Mouse (Mus musculus) neural tube, embryonic 15.5 days (tissue): ENCODE results near the gene Gp9. TPM values are rescaled to one million over a fixed set of nuclear protein-coding genes. Genes with fewer than 3 reads are reported as not detected.
"Not testable (repeated sequence)": the region's sequence is repeated elsewhere in the genome, so short reads cannot be mapped to it uniquely, and the experiment has no call there.

Experiments
- ATAC-seq: fragments of 200-750 bp; cut with Nextera tagmentation; 2 replicates; pipeline ENCODE4 v1.8.0; 2017; ENCODE audit warnings: mild to moderate bottlenecking, moderate TSS enrichment, moderate library complexity; ENCODE audit not compliant: low FRiP score
- H3K27ac ChIP-seq: fragments of 300-500 bp; sonication (generic); replicated peaks from 2 replicates; pipeline ENCODE4 v1.5.1; 2015; ENCODE audit warnings: mild to moderate bottlenecking, inconsistent platforms
- H3K27me3 ChIP-seq: fragments of 300-500 bp; sonication (generic); replicated peaks from 2 replicates; pipeline ENCODE4 v1.6.1; 2015; ENCODE audit warnings: inconsistent platforms
- H3K36me3 ChIP-seq: fragments of 300-500 bp; sonication (generic); 2 replicates; pipeline ENCODE4 v1.6.1; 2015; ENCODE audit warnings: inconsistent platforms
- H3K4me1 ChIP-seq: fragments of 300-500 bp; sonication (generic); 2 replicates; pipeline ENCODE4 v1.6.1; 2015; ENCODE audit warnings: inconsistent platforms
- H3K4me2 ChIP-seq: fragments of 300-500 bp; sonication (generic); 2 replicates; pipeline ENCODE4 v1.6.1; 2015; ENCODE audit warnings: inconsistent platforms, mild to moderate bottlenecking, moderate library complexity
- H3K4me3 ChIP-seq: fragments of 300-500 bp; sonication (generic); replicated peaks from 2 replicates; pipeline ENCODE4 v1.5.1; 2015; ENCODE audit warnings: mild to moderate bottlenecking, inconsistent platforms
- H3K9ac ChIP-seq: fragments of 300-500 bp; sonication (generic); replicated peaks from 2 replicates; pipeline ENCODE4 v1.6.1; 2015; ENCODE audit warnings: mild to moderate bottlenecking, inconsistent platforms
- H3K9me3 ChIP-seq: fragments of 300-500 bp; sonication (generic); replicated peaks from 2 replicates; pipeline ENCODE4 v1.6.1; 2016; ENCODE audit warnings: inconsistent platforms
- WGBS: fragments of 180-500 bp; shearing (Covaris S2); methylation state at CpG from one replicate; pipeline ENCODE4 v1.1.7; 2015; ENCODE audit warnings: mixed read lengths; 5-methylcytosine and 5-hydroxymethylcytosine counted together
- polyA plus RNA-seq: library from polyadenylated mRNA; unstranded; fragments of >200 nt; fragmentation: Nextera tagmentation; extraction: Ambion mirVana; gene quantifications from 2 replicates; pipeline ENCODE4 v1.2.1, GENCODE M21; 2015

Gene Gp9
- polyA plus RNA-seq, 1 experiment from 2014 or later = 0.65 TPM

DNA sequence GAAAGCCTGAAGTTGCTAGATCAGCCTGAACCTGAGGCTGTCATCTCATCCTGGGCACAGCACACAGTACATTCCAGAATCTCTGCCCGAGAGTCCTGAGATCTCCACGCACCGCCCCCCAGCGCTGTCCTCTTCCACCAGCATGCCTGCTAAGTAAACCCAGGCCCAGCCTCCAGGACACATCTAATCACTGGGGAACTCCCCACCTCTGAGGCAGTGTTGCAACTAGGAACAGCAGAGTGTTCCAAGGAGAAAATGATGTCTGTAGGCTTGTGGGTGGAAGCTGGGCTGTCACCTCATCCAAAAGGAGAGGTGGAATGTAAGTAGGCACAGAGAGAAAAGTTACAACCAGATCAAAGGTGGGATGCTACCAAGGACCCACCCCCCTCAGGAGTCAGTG is 22.7 kb upstream of the Gp9 start:
- WGBS = 95% methylated on average over 4 of the region's 4 CpGs
- Histone ChIP-seq H3K4me3 (no peak overlapping the region), H3K4me1 (no peaks in the 10 kb centered on the region), H3K9ac (no peak overlapping the region), H3K4me2 (no peak overlapping the region), H3K27ac (no peak overlapping the region), H3K9me3 (no peaks in the 10 kb centered on the region), H3K27me3 (no peaks in the 10 kb centered on the region), H3K36me3 (peaks cover 10% of the 10 kb centered on the region)
- no peak for ATAC-seq

- Histone ChIP-seq H3K36me3 (peaks cover 10% of the 10 kb centered on the region; the same call in 1 of the 2 replicates), H3K9me3 (no peaks in the 10 kb centered on the region), H3K4me2 (no peak overlapping the region), H3K4me1 (no peaks in the 10 kb centered on the region), H3K27me3 (no peaks in the 10 kb centered on the region), H3K9ac (no peak overlapping the region), H3K4me3 (no peak overlapping the region), H3K27ac (no peak overlapping the region)
- no peak for ATAC-seq
- WGBS = 94% methylated on average over 8 of the region's 8 CpGs
These were observed 21.0 kb upstream of the Gp9 start for GRCm38 (mm10) chr6:87756896-87757295.

DNA sequence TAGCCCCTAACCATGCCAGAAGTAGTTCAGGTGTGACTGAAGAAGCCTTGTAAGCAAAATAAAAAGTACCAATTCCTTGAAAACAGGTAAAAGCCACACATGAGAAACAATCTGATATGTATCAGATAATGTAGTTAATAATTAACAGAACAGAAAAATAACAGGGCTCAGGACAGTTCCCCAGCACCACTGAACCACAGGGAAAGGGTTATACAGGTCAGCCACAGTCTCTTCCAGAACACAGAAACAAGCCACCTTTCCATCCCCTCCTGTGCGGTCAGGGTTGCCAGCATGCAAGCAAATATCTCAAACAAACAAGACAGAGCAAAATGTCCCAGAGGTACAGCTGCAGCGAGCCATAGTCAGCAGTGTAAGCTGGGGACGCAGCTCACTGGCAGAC is 18.5 kb upstream of the Gp9 start:
- H3K27ac ChIP-seq = no peak overlapping the region

GRCm38 (mm10) chr6:87759850-87760249 is 18.0 kb upstream of the Gp9 start:
- Histone ChIP-seq H3K27ac (no peak overlapping the region), H3K9ac (no peak overlapping the region), H3K4me3 (no peak overlapping the region), H3K4me2 (no peak overlapping the region), H3K27me3 (no peaks in the 10 kb centered on the region), H3K36me3 (peaks cover 7% of the 10 kb centered on the region; the same call in 1 of the 2 replicates), H3K9me3 (no peaks in the 10 kb centered on the region), H3K4me1 (no peaks in the 10 kb centered on the region)
- WGBS = 69% methylated on average over 3 of the region's 3 CpGs
- no peak for ATAC-seq

More for the DNA sequence above, 18.5 kb upstream of the Gp9 start:
- 74% methylated on average over 3 of the region's 3 CpGs for WGBS
- Histone ChIP-seq H3K9ac (no peak overlapping the region), H3K4me2 (no peak overlapping the region), H3K4me1 (no peaks in the 10 kb centered on the region), H3K36me3 (peaks cover 10% of the 10 kb centered on the region; the same call in 1 of the 2 replicates), H3K9me3 (no peaks in the 10 kb centered on the region), H3K4me3 (no peak overlapping the region), H3K27me3 (no peaks in the 10 kb centered on the region)
- no peak for ATAC-seq

- Histone ChIP-seq H3K4me3 (no peak overlapping the region), H3K4me2 (no peak overlapping the region), H3K9ac (no peak overlapping the region), H3K4me1 (no peaks in the 10 kb centered on the region), H3K36me3 (no peaks in the 10 kb centered on the region), H3K27me3 (no peaks in the 10 kb centered on the region), H3K9me3 (no peaks in the 10 kb centered on the region), H3K27ac (no peak overlapping the region)
- ATAC-seq = no peak
- 92% methylated on average over 5 of the region's 5 CpGs for WGBS
These were observed 15.7 kb upstream of the Gp9 start for GRCm38 (mm10) chr6:87762161-87762560.

GRCm38 (mm10) chr6:87763376-87764280 is 14.2 kb upstream of the Gp9 start:
- ATAC-seq = no peak
- Histone ChIP-seq H3K9ac (no peak overlapping the region), H3K9me3 (no peaks in the 10 kb centered on the region), H3K27me3 (no peaks in the 10 kb centered on the region), H3K4me2 (no peak overlapping the region), H3K27ac (no peak overlapping the region), H3K36me3 (no peaks in the 10 kb centered on the region), H3K4me3 (no peak overlapping the region), H3K4me1 (no peaks in the 10 kb centered on the region)
- 68% methylated on average over 4 of the region's 4 CpGs for WGBS

GRCm38 (mm10) chr6:87764296-87764695 is 13.6 kb upstream of the Gp9 start:
- ATAC-seq, H3K27me3 ChIP-seq, H3K4me1 ChIP-seq, H3K9ac ChIP-seq, H3K4me2 ChIP-seq, H3K9me3 ChIP-seq, H3K27ac ChIP-seq, H3K4me3 ChIP-seq, H3K36me3 ChIP-seq: not testable (repeated sequence)
- 94% methylated on average over 2 of the region's 2 CpGs for WGBS

- no peak overlapping the region for H3K4me3 ChIP-seq
- ATAC-seq = no peak
- no peaks in the 10 kb centered on the region for H3K27me3 ChIP-seq
- H3K27ac ChIP-seq = no peak overlapping the region
- 52% methylated on average over 8 of the region's 8 CpGs for WGBS
- no peak overlapping the region for H3K9ac ChIP-seq
- no peaks in the 10 kb centered on the region for H3K4me1 ChIP-seq
- H3K9me3 ChIP-seq = no peaks in the 10 kb centered on the region
- no peak overlapping the region for H3K4me2 ChIP-seq
- no peaks in the 10 kb centered on the region for H3K36me3 ChIP-seq
These were observed 7.2 kb upstream of the Gp9 start for GRCm38 (mm10) chr6:87770626-87771025.

DNA sequence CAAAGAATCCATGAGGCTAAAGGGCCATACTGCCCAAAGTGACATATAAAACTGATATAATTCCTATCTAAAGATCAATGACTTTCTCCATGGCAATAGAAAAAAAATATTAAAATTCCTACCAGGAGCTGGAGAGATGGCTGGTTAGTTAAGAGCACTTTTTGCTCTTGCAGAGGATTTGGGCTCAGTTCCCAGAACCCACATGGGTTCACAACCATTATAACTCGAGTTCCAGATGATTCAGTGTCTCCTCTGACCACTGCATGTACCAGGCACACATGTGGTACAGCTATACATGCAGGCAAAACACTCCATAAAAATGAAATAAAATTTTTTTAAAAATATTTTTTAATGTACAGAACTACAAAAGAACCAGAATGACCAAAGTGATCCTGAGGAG is 3.4 kb upstream of the Gp9 start:
- Histone ChIP-seq H3K9me3 (no peaks in the 10 kb centered on the region), H3K4me3 (no peak overlapping the region), H3K27me3 (no peaks in the 10 kb centered on the region), H3K36me3 (no peaks in the 10 kb centered on the region), H3K4me1 (no peaks in the 10 kb centered on the region), H3K27ac (no peak overlapping the region), H3K9ac (no peak overlapping the region), H3K4me2 (no peak overlapping the region)
- no peak for ATAC-seq
- WGBS = 31% methylated on average over 1 of the region's 1 CpGs

GRCm38 (mm10) chr6:87774909-87775308 is 3.0 kb upstream of the Gp9 start:
- ATAC-seq = no peak
- Histone ChIP-seq H3K9me3 (no peaks in the 10 kb centered on the region), H3K36me3 (no peaks in the 10 kb centered on the region), H3K27ac (no peak overlapping the region), H3K4me1 (no peaks in the 10 kb centered on the region), H3K9ac (no peak overlapping the region), H3K4me2 (no peak overlapping the region), H3K4me3 (no peak overlapping the region), H3K27me3 (no peaks in the 10 kb centered on the region)
- WGBS = 82% methylated on average over 9 of the region's 9 CpGs

DNA sequence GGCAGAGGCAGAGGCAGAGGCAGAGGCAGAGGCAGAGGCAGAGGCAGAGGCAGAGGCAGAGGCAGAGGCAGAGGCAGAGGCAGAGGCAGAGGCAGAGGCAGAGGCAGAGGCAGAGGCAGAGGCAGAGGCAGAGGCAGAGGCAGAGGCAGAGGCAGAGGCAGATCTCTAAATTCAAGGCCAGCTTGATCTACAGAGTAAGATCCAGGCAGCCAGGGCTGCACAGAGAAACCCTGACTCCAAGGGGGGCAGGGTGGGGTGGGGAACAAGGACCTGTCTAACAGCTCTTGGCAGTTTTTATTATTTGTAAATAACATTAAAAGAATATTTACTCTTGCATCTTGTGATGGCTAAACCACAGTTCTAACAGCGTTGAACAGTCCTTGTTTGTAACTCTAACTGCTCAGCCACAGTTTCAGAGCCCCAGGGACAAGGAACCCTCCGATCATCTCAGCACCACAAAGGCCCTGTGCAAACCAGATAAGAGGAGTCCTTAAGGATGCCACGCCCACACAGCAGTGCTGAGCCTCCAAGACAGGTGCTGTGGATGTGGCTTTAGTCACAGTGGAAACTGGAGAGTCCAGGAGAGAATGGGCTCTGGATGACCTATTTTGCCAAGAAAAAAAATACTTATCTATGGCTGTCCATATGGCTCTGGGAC is 2.2 kb upstream of the Gp9 start:
- Histone ChIP-seq H3K9ac (no peak overlapping the region), H3K4me1 (no peaks in the 10 kb centered on the region), H3K9me3 (no peaks in the 10 kb centered on the region), H3K4me3 (no peak overlapping the region), H3K36me3 (no peaks in the 10 kb centered on the region), H3K4me2 (no peak overlapping the region), H3K27ac (no peak overlapping the region), H3K27me3 (no peaks in the 10 kb centered on the region)
- 85% methylated on average over 3 of the region's 3 CpGs for WGBS
- no peak for ATAC-seq

GRCm38 (mm10) chr6:87776663-87777062 is 1.2 kb upstream of the Gp9 start:
- H3K9ac ChIP-seq = no peak overlapping the region

More at GRCm38 (mm10) chr6:87776663-87777062, 1.2 kb upstream of the Gp9 start:
- H3K4me3 ChIP-seq = no peak overlapping the region
- 80% methylated on average over 1 of the region's 1 CpGs for WGBS
- no peaks in the 10 kb centered on the region for H3K36me3 ChIP-seq
- no peaks in the 10 kb centered on the region for H3K9me3 ChIP-seq
- no peaks in the 10 kb centered on the region for H3K27me3 ChIP-seq
- no peaks in the 10 kb centered on the region for H3K4me1 ChIP-seq
- no peak for ATAC-seq
- H3K27ac ChIP-seq = no peak overlapping the region
- no peak overlapping the region for H3K4me2 ChIP-seq
